Mouse (Mus musculus) midbrain, embryonic 13.5 days (tissue): ENCODE data around the gene Bcr. TPM values are rescaled to one million over a fixed set of nuclear protein-coding genes. Genes with fewer than 3 reads are reported as not detected.
A peak's percentile ranks its signal among the peaks of the same experiment; 100 is the strongest.

Experiments used
- ATAC-seq: fragments of 200-750 bp; cut with Nextera tagmentation; 2 replicates; pipeline ENCODE4 v1.8.0; 2017; ENCODE audit warnings: mild to moderate bottlenecking, moderate TSS enrichment, moderate library complexity
- H3K27ac ChIP-seq: fragments of 300-500 bp; sonication (generic); 2 replicates; pipeline ENCODE4 v1.5.1; 2015; ENCODE audit warnings: inconsistent platforms, mild to moderate bottlenecking, moderate library complexity
- H3K27me3 ChIP-seq: fragments of 300-500 bp; sonication (generic); 2 replicates; pipeline ENCODE4 v1.6.1; 2015; ENCODE audit warnings: mild to moderate bottlenecking, inconsistent platforms
- H3K36me3 ChIP-seq: fragments of 300-500 bp; sonication (generic); 2 replicates; pipeline ENCODE4 v1.6.1; 2015; ENCODE audit warnings: mild to moderate bottlenecking, inconsistent platforms
- H3K4me1 ChIP-seq: fragments of 300-500 bp; sonication (generic); replicated peaks from 2 replicates; pipeline ENCODE4 v1.6.1; 2015; ENCODE audit warnings: inconsistent platforms
- H3K4me2 ChIP-seq: fragments of 300-500 bp; sonication (generic); replicated peaks from 2 replicates; pipeline ENCODE4 v1.6.1; 2015; ENCODE audit warnings: moderate library complexity, mild to moderate bottlenecking, inconsistent platforms
- H3K4me3 ChIP-seq: fragments of 300-500 bp; sonication (generic); replicated peaks from 2 replicates; pipeline ENCODE4 v1.5.1; 2015; ENCODE audit warnings: mild to moderate bottlenecking, inconsistent platforms
- H3K9ac ChIP-seq: fragments of 300-500 bp; sonication (generic); replicated peaks from 2 replicates; pipeline ENCODE4 v1.6.1; 2015; ENCODE audit warnings: mild to moderate bottlenecking, inconsistent platforms
- H3K9me3 ChIP-seq: fragments of 300-500 bp; sonication (generic); 2 replicates; pipeline ENCODE4 v1.6.1; 2016; ENCODE audit warnings: mild to moderate bottlenecking, inconsistent platforms
- WGBS: fragments of 180-500 bp; shearing (Covaris S2); methylation state at CpG from one replicate; pipeline ENCODE4 v1.1.7; 2015; 5-methylcytosine and 5-hydroxymethylcytosine counted together
- polyA plus RNA-seq: library from polyadenylated mRNA; unstranded; fragments of >200 nt; fragmentation: Nextera tagmentation; extraction: Ambion mirVana; gene quantifications from 2 replicates; pipeline ENCODE4 v1.2.1, GENCODE M21; 2015

The Bcr gene
- polyA plus RNA-seq, 1 experiment from 2014 or later = 17.3 TPM

- H3K27ac ChIP-seq = peak overlapping the region; percentile 5; the same call in 1 of the 2 replicates
- no peak overlapping the region for H3K9ac ChIP-seq
- no peak for ATAC-seq
- 78% methylated on average over 11 of the region's 11 CpGs for whole genome bisulfite sequencing
- H3K36me3 ChIP-seq = peaks cover 4% of the 10 kb centered on the region; the same call in 1 of the 2 replicates
- H3K27me3 ChIP-seq = no peaks in the 10 kb centered on the region
- peaks cover 64% of the 10 kb centered on the region for H3K4me1 ChIP-seq
- H3K4me3 ChIP-seq = no peak overlapping the region
- H3K4me2 ChIP-seq = no peak overlapping the region
- no peaks in the 10 kb centered on the region for H3K9me3 ChIP-seq
These were observed 10.0 kb downstream of the Bcr start for GRCm38 (mm10) chr10:75070281-75070976.

GRCm38 (mm10) chr10:75075665-75076064, 15.3 kb downstream of the Bcr start:
- Histone ChIP-seq H3K27ac (no peak overlapping the region), H3K4me3 (no peak overlapping the region), H3K36me3 (peaks cover 4% of the 10 kb centered on the region; the same call in 1 of the 2 replicates), H3K9me3 (no peaks in the 10 kb centered on the region), H3K4me2 (no peak overlapping the region), H3K9ac (no peak overlapping the region), H3K4me1 (peaks cover 41% of the 10 kb centered on the region), H3K27me3 (no peaks in the 10 kb centered on the region)
- ATAC-seq = no peak
- 89% methylated on average over 5 of the region's 5 CpGs for WGBS

GRCm38 (mm10) chr10:75078174-75079128, 18.1 kb downstream of the Bcr start:
- ATAC-seq = no peak
- Histone ChIP-seq H3K4me3 (no peak overlapping the region), H3K27me3 (no peaks in the 10 kb centered on the region), H3K9me3 (no peaks in the 10 kb centered on the region), H3K36me3 (peaks cover 4% of the 10 kb centered on the region; the same call in 1 of the 2 replicates), H3K4me1 (peaks cover 28% of the 10 kb centered on the region), H3K4me2 (no peak overlapping the region), H3K9ac (no peak overlapping the region), H3K27ac (no peak overlapping the region)
- whole genome bisulfite sequencing = 89% methylated on average over 14 of the region's 14 CpGs

GRCm38 (mm10) chr10:75085330-75085729, 24.9 kb downstream of the Bcr start:
- H3K4me3 ChIP-seq = no peak overlapping the region
- ATAC-seq = no peak
- 0 out of 2 replicates have a peak, but pooled peaks cover 9% of the 10 kb centered on the region for H3K4me1 ChIP-seq
- no peaks in the 10 kb centered on the region for H3K9me3 ChIP-seq
- no peak overlapping the region for H3K9ac ChIP-seq
- WGBS = 86% methylated on average over 1 of the region's 1 CpGs
- H3K27me3 ChIP-seq = no peaks in the 10 kb centered on the region
- H3K4me2 ChIP-seq = no peak overlapping the region
- no peak overlapping the region for H3K27ac ChIP-seq
- peaks cover 5% of the 10 kb centered on the region; the same call in 1 of the 2 replicates for H3K36me3 ChIP-seq

- H3K4me3 ChIP-seq = no peak overlapping the region
- no peaks in the 10 kb centered on the region for H3K27me3 ChIP-seq
- peaks cover 5% of the 10 kb centered on the region; the same call in 1 of the 2 replicates for H3K36me3 ChIP-seq
- no peaks in the 10 kb centered on the region for H3K9me3 ChIP-seq
- 94% methylated on average over 4 of the region's 4 CpGs for WGBS
- no peak for ATAC-seq
- no peak overlapping the region for H3K9ac ChIP-seq
- peaks cover 12% of the 10 kb centered on the region for H3K4me1 ChIP-seq
- H3K27ac ChIP-seq = no peak overlapping the region
- no peak overlapping the region for H3K4me2 ChIP-seq
These were observed 28.1 kb downstream of the Bcr start for GRCm38 (mm10) chr10:75088471-75088870.

- H3K27ac ChIP-seq = no peak overlapping the region
- ATAC-seq = no peak
- H3K9ac ChIP-seq = no peak overlapping the region
- no peaks in the 10 kb centered on the region for H3K9me3 ChIP-seq
- no peak overlapping the region for H3K4me3 ChIP-seq
- H3K4me2 ChIP-seq = no peak overlapping the region
- H3K36me3 ChIP-seq = no peaks in the 10 kb centered on the region
- H3K4me1 ChIP-seq = peaks cover 19% of the 10 kb centered on the region
- H3K27me3 ChIP-seq = no peaks in the 10 kb centered on the region
- 87% methylated on average over 10 of the region's 10 CpGs for WGBS
These were observed 31.2 kb downstream of the Bcr start for GRCm38 (mm10) chr10:75091478-75092152.

- Histone ChIP-seq H3K27me3 (no peaks in the 10 kb centered on the region), H3K36me3 (no peaks in the 10 kb centered on the region), H3K9ac (no peak overlapping the region), H3K4me1 (peaks cover 31% of the 10 kb centered on the region), H3K27ac (no peak overlapping the region), H3K4me3 (no peak overlapping the region), H3K9me3 (no peaks in the 10 kb centered on the region), H3K4me2 (peak overlapping the region; percentile 22; the same call in 1 of the 2 replicates)
- peak; percentile 21; the same call in 1 of the 2 replicates for ATAC-seq
- 53% methylated on average over 22 of the region's 22 CpGs for WGBS
These were observed 33.0 kb downstream of the Bcr start for GRCm38 (mm10) chr10:75093252-75093987.

- no peak overlapping the region for H3K4me3 ChIP-seq
- H3K9me3 ChIP-seq = no peaks in the 10 kb centered on the region
- H3K27ac ChIP-seq = no peak overlapping the region
- ATAC-seq = no peak
- WGBS = 93% methylated on average over 1 of the region's 1 CpGs
- no peak overlapping the region for H3K4me2 ChIP-seq
- H3K9ac ChIP-seq = no peak overlapping the region
- no peaks in the 10 kb centered on the region for H3K36me3 ChIP-seq
- peaks cover 39% of the 10 kb centered on the region for H3K4me1 ChIP-seq
- H3K27me3 ChIP-seq = no peaks in the 10 kb centered on the region
These were observed 33.9 kb downstream of the Bcr start for GRCm38 (mm10) chr10:75094338-75094737.

- Histone ChIP-seq H3K4me2 (no peak overlapping the region), H3K27ac (no peak overlapping the region), H3K4me3 (no peak overlapping the region), H3K4me1 (peaks cover 43% of the 10 kb centered on the region), H3K9ac (no peak overlapping the region), H3K36me3 (no peaks in the 10 kb centered on the region), H3K9me3 (no peaks in the 10 kb centered on the region), H3K27me3 (no peaks in the 10 kb centered on the region)
- no peak for ATAC-seq
- WGBS = 97% methylated on average over 7 of the region's 7 CpGs
These were observed 34.8 kb downstream of the Bcr start for GRCm38 (mm10) chr10:75095216-75095615.

- peak overlapping the region; percentile 55 for H3K27ac ChIP-seq
- 34% methylated on average over 10 of the region's 10 CpGs for WGBS
- no peaks in the 10 kb centered on the region for H3K27me3 ChIP-seq
- H3K9ac ChIP-seq = no peak overlapping the region
- no peak overlapping the region for H3K4me2 ChIP-seq
- H3K4me1 ChIP-seq = peaks cover 43% of the 10 kb centered on the region
- no peaks in the 10 kb centered on the region for H3K9me3 ChIP-seq
- H3K4me3 ChIP-seq = no peak overlapping the region
- H3K36me3 ChIP-seq = no peaks in the 10 kb centered on the region
- peak; percentile 79 for ATAC-seq
These were observed 38.2 kb downstream of the Bcr start for GRCm38 (mm10) chr10:75098446-75099183.

GRCm38 (mm10) chr10:75100298-75100697, 39.9 kb downstream of the Bcr start:
- H3K9ac ChIP-seq = no peak overlapping the region
- H3K27me3 ChIP-seq = no peaks in the 10 kb centered on the region
- ATAC-seq = peak; percentile 35; the same call in 1 of the 2 replicates
- no peaks in the 10 kb centered on the region for H3K36me3 ChIP-seq
- no peaks in the 10 kb centered on the region for H3K9me3 ChIP-seq
- no peak overlapping the region; the same call in 1 of the 2 replicates for H3K27ac ChIP-seq
- 42% methylated on average over 7 of the region's 7 CpGs for WGBS
- no peak overlapping the region for H3K4me3 ChIP-seq
- peaks cover 55% of the 10 kb centered on the region for H3K4me1 ChIP-seq
- H3K4me2 ChIP-seq = no peak overlapping the region
